Comparison of ENCODE assay signal across 23 mouse cellular contexts in the genomic region with DNA sequence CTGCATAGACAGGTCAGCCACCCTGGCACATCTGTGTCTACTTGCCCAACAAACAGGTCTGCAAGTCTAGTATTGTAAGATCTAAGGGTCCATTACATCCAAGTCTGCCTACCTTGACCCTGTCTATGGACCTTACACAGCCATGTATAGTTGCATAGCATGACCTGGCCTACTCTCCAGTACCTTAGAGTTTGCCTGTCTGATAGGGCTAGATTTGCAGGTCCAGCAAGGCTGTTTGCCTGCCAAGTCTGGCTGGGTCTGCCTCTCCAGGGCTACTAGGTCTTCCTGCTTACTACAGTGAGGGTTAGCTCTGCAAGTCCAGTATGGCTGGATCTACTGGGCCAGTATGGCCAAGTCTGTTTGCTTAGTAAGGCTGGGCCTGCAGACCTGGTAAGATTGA. TPM values are rescaled to one million over a fixed set of nuclear protein-coding genes. Genes with fewer than 3 reads are reported as not detected.
A peak's percentile ranks its signal among the peaks of the same experiment; 100 is the strongest.
DNase-seq lines count a peak whose midpoint lies in the region; ATAC-seq and TF ChIP-seq lines count a peak whose summit lies in the region.
"Had no signal": no experiment of that assay in that cellular context is flagged by ENCODE, and none has a peak within 500 bp of the region (broad histone marks: within the 10 kb centered on the region; RNA-seq: fewer than 3 reads in every experiment).

No protein-coding gene starts in this region.

- no peak overlapping the region for H3K4me3 ChIP-seq in gastrocnemius, adult 2 months
- H3K4me3 ChIP-seq in limb, embryonic 15.5 days, result no peak overlapping the region
- H3K4me3 ChIP-seq in limb, embryonic 10.5 days, result no peak overlapping the region
- H3K4me3 ChIP-seq in embryonic facial prominence, embryonic 15.5 days (replicated peaks), result no peak overlapping the region
- H3K4me3 ChIP-seq: embryonic facial prominence, embryonic 12.5 days; forebrain, embryonic 13.5 days; forebrain, embryonic 15.5 days had no signal

- no peak for DNase-seq in gastrocnemius, adult 2 months
- no peak for DNase-seq in gastrocnemius, adult 8-10 months (ENCODE audit: low spot score in 2 of 2)
- DNase-seq in limb, embryonic 10.5 days (ENCODE audit: low spot score), result no peak
- DNase-seq in adipocyte (ENCODE audit: low spot score), result peak; percentile 41
- DNase-seq in cerebellum, postnatal 14 days, result no peak
- DNase-seq: adrenal gland, adult 8-10 months; adrenal gland, postnatal 14 days; adrenal gland, postnatal 36 days; cerebellum, adult 11-12 months; cerebellum, adult 2 months; cerebellum, adult 9-10 months; cerebellum, postnatal 10 days; cerebellum, postnatal 36 days; embryo, embryonic 11 days; forebrain, postnatal 0 days had no signal

- H3K4me1 ChIP-seq in limb, embryonic 15.5 days, result peaks cover 25% of the 10 kb centered on the region
- H3K4me1 ChIP-seq in limb, embryonic 10.5 days, result peaks cover 9% of the 10 kb centered on the region
- peaks cover 45% of the 10 kb centered on the region for H3K4me1 ChIP-seq in embryonic facial prominence, embryonic 15.5 days

- no peak overlapping the region for H3K9ac ChIP-seq in limb, embryonic 15.5 days
- H3K9ac ChIP-seq in embryonic facial prominence, embryonic 15.5 days, result no peak overlapping the region
- H3K9ac ChIP-seq: embryonic facial prominence, embryonic 12.5 days; forebrain, embryonic 13.5 days; forebrain, embryonic 15.5 days; forebrain, postnatal 0 days had no signal

- no peaks in the 10 kb centered on the region for H3K36me3 ChIP-seq in limb, embryonic 15.5 days
- H3K36me3 ChIP-seq in limb, embryonic 10.5 days, result no peaks in the 10 kb centered on the region
- H3K36me3 ChIP-seq in embryonic facial prominence, embryonic 15.5 days, result no peaks in the 10 kb centered on the region
- H3K36me3 ChIP-seq: embryonic facial prominence, embryonic 12.5 days; forebrain, embryonic 15.5 days had no signal

- no peak overlapping the region for H3K4me2 ChIP-seq in limb, embryonic 15.5 days
- no peak overlapping the region for H3K4me2 ChIP-seq in embryonic facial prominence, embryonic 15.5 days (replicated peaks)
- H3K4me2 ChIP-seq: embryonic facial prominence, embryonic 12.5 days; forebrain, embryonic 13.5 days; forebrain, embryonic 15.5 days had no signal

- no peak for ATAC-seq in limb, embryonic 15.5 days (ENCODE audit: insufficient number of reproducible peaks, low FRiP score, low TSS enrichment, low read depth)
- ATAC-seq in embryonic facial prominence, embryonic 15.5 days (ENCODE audit: insufficient number of reproducible peaks, low FRiP score, low TSS enrichment, low read depth), result no peak
- no peak for ATAC-seq in megakaryocyte progenitor cell, adult 5-6 weeks (replicated peaks; ENCODE audit: poor library complexity)
- ATAC-seq: forebrain, embryonic 13.5 days; forebrain, embryonic 15.5 days; forebrain, postnatal 0 days had no signal

- no peaks in the 10 kb centered on the region for H3K27me3 ChIP-seq in limb, embryonic 15.5 days
- no peaks in the 10 kb centered on the region for H3K27me3 ChIP-seq in limb, embryonic 10.5 days (ENCODE audit: low read depth, poor library complexity, severe bottlenecking)
- H3K27me3 ChIP-seq in embryonic facial prominence, embryonic 15.5 days, result no peaks in the 10 kb centered on the region
- H3K27me3 ChIP-seq: embryonic facial prominence, embryonic 12.5 days; forebrain, embryonic 13.5 days; forebrain, embryonic 15.5 days had no signal

- H3K9me3 ChIP-seq in limb, embryonic 15.5 days, result no peaks in the 10 kb centered on the region
- no peaks in the 10 kb centered on the region for H3K9me3 ChIP-seq in limb, embryonic 10.5 days (replicated peaks)
- H3K9me3 ChIP-seq in embryonic facial prominence, embryonic 15.5 days (replicated peaks), result no peaks in the 10 kb centered on the region
- H3K9me3 ChIP-seq: embryonic facial prominence, embryonic 12.5 days; forebrain, embryonic 13.5 days; forebrain, embryonic 15.5 days had no signal

- peak overlapping the region; percentile 59 for H3K27ac ChIP-seq in gastrocnemius, adult 2 months
- H3K27ac ChIP-seq in limb, embryonic 15.5 days, result peak overlapping the region; percentile 65; the same call in 1 of the 2 replicates
- H3K27ac ChIP-seq in limb, embryonic 10.5 days, result no peak overlapping the region
- peak overlapping the region; percentile 71 for H3K27ac ChIP-seq in embryonic facial prominence, embryonic 15.5 days (replicated peaks)
- H3K27ac ChIP-seq: embryonic facial prominence, embryonic 12.5 days; forebrain, embryonic 13.5 days; forebrain, embryonic 15.5 days had no signal

- intact Hi-C loops in gastrocnemius, adult 2 months (cut with DNase I), result no loop called here

- TF ChIP-seq CTCF in gastrocnemius, adult 2 months (IDR thresholded peaks at IDR 0.05), result no peak

RNA-seq across cellular contexts. Expression of a gene that starts 41.0 kb away (rescaled TPM):
- 10 to 100 TPM; 15.4 to 18.0 TPM for total RNA-seq in gastrocnemius, adult 2 months (2021)
- total RNA-seq in gastrocnemius, adult 8-10 months (2022), result 10 to 100 TPM; 14.6 to 20.0 (median 17.2) TPM
- polyA plus RNA-seq in limb, embryonic 15.5 days (2015; fragmentation: Nextera tagmentation; extraction: Ambion mirVana), result 11.6 and 12.4 TPM in 2 replicates
- 7.3 and 11.5 TPM in 2 replicates for polyA plus RNA-seq in limb, embryonic 10.5 days (2016; fragmentation: Nextera tagmentation; extraction: Ambion mirVana)
- 13.7 and 14.1 TPM in 2 replicates for polyA plus RNA-seq in embryonic facial prominence, embryonic 15.5 days (2015; fragmentation: Nextera tagmentation; extraction: Ambion mirVana)
- total RNA-seq in megakaryocyte progenitor cell, adult 5-6 weeks (2015), result 19.0 and 24.9 TPM in 2 replicates
- total RNA-seq in megakaryocyte progenitor cell, adult 5-6 weeks (2017), result 26.7 and 29.6 TPM in 2 replicates

RNA-seq across cellular contexts. Expression of a gene that starts 49.0 kb away (rescaled TPM):
- total RNA-seq in gastrocnemius, adult 2 months (2021), result 1 to 10 TPM; 1.5 to 1.6 TPM
- 1 to 10 TPM; 1.2 to 1.9 (median 1.4) TPM for total RNA-seq in gastrocnemius, adult 8-10 months (2022)
- 9.0 and 9.1 TPM in 2 replicates for polyA plus RNA-seq in limb, embryonic 15.5 days (2015; fragmentation: Nextera tagmentation; extraction: Ambion mirVana)
- 10.1 and 10.6 TPM in 2 replicates for polyA plus RNA-seq in limb, embryonic 10.5 days (2016; fragmentation: Nextera tagmentation; extraction: Ambion mirVana)
- polyA plus RNA-seq in embryonic facial prominence, embryonic 15.5 days (2015; fragmentation: Nextera tagmentation; extraction: Ambion mirVana), result 8.4 and 9.0 TPM in 2 replicates
- 6.2 and 8.4 TPM in 2 replicates for total RNA-seq in megakaryocyte progenitor cell, adult 5-6 weeks (2015)
- 6.3 and 7.5 TPM in 2 replicates for total RNA-seq in megakaryocyte progenitor cell, adult 5-6 weeks (2017)

RNA-seq across cellular contexts. Expression of a gene that starts 55.8 kb away (rescaled TPM):
- 10 to 100 TPM; 40.1 to 52.2 TPM for total RNA-seq in gastrocnemius, adult 2 months (2021)
- total RNA-seq in gastrocnemius, adult 8-10 months (2022), result 10 to 100 TPM; 19.9 to 34.2 (median 25.1) TPM
- polyA plus RNA-seq in limb, embryonic 15.5 days (2015; fragmentation: Nextera tagmentation; extraction: Ambion mirVana), result 72.3 and 92.9 TPM in 2 replicates
- polyA plus RNA-seq in limb, embryonic 10.5 days (2016; fragmentation: Nextera tagmentation; extraction: Ambion mirVana), result 0.51 and 0.62 TPM in 2 replicates
- polyA plus RNA-seq in embryonic facial prominence, embryonic 15.5 days (2015; fragmentation: Nextera tagmentation; extraction: Ambion mirVana), result 31.3 and 33.0 TPM in 2 replicates
- not detected in 2 replicates for total RNA-seq in megakaryocyte progenitor cell, adult 5-6 weeks (2015)
- total RNA-seq in megakaryocyte progenitor cell, adult 5-6 weeks (2017), result not detected in 2 replicates
- total RNA-seq: common myeloid progenitor, adult 5-6 weeks; MEL had no signal

Comparison
In these comparisons a context has a peak if more than half of its experiments do, and no peak if none do; other contexts are left out.
1. RNA of a gene that starts 55.8 kb away (total RNA-seq): 40.1 to 52.2 TPM in gastrocnemius, adult 2 months and 19.9 to 34.2 TPM in gastrocnemius, adult 8-10 months; not detected in megakaryocyte progenitor cell, adult 5-6 weeks; every median in the first group is over 10 times any median in the second.